Mouse (Mus musculus) lung, postnatal 0 days (tissue): ENCODE measurements around the gene Pard3b.

Experiments used
- CTCF ChIP-seq: IDR thresholded peaks from 2 replicates; pipeline ENCODE4 v1.5.1; 2016; ENCODE audit warnings: antibody characterized with exemption, mild to moderate bottlenecking
- EP300 ChIP-seq: IDR thresholded peaks from 2 replicates; pipeline ENCODE4 v1.6.1; 2016; ENCODE audit warnings: antibody characterized with exemption, mild to moderate bottlenecking, control low read depth

DNA sequence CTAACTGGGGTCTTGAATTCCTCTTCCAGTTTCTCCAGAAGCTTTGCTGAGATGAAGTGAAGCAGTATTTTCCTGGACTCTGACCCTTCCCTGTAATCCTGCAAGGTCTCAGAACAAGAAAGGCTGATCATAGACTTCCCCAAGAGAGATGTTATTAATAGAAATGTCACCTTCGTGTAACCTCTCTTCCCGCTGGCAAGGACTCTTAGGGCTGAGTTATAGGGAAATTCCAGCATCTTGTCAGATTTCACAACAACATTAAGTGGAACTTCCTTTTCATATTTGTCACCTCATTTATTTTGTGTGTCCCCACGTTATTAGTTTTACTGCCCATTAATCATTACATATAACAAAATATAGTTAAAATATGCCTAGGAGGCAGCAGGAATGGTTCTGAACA lies 690.2 kb downstream of the Pard3b start:
- TF ChIP-seq EP300 (peak; percentile 46; the same call in 1 of the 2 replicates), CTCF (no peak)
